Mouse (Mus musculus) layer of hippocampus, adult 8-10 months (tissue): ENCODE results near the gene Tapbp. TPM values are rescaled to one million over a fixed set of nuclear protein-coding genes. Genes with fewer than 3 reads are reported as not detected.
"Not testable (repeated sequence)": the region's sequence is repeated elsewhere in the genome, so short reads cannot be mapped to it uniquely, and the experiment has no call there.

Experiments
- DNase-seq, 2 experiments: peaks; one replicate each; pipeline ENCODE4 v3.0.0; 2022; ENCODE audit warnings: low spot score in 2 of 2
- total RNA-seq, 4 experiments: library from RNA; stranded (reverse); gene quantifications; 2 replicates each; pipeline ENCODE4 v1.2.4; 2022

Tapbp gene
- total RNA-seq = 10 to 100 TPM; 39.9 to 87.4 (median 58.2) TPM

GRCm38 (mm10) chr17:33915671-33916250, at the start of gene Tapbp, which contains the start of gene Zbtb22:
Gene Tapbp, plus strand, starts transcription at chr17:33915899.
Gene Zbtb22, plus strand, starts transcription at chr17:33915904.
- peak; percentile 97 for DNase-seq

- not testable (repeated sequence) for DNase-seq
Observed at GRCm38 (mm10) chr17:33873537-33873936, 42.2 kb upstream of the Tapbp start, which contains the start of gene Gm7029. Gene Gm7029, plus strand, starts transcription at chr17:33873837.

GRCm38 (mm10) chr17:33874411-33874810, 41.3 kb upstream of the Tapbp start:
- no peak for DNase-seq

- DNase-seq = not testable (repeated sequence)
Observed at GRCm38 (mm10) chr17:33875797-33876196, 39.9 kb upstream of the Tapbp start.

- not testable (repeated sequence) for DNase-seq
Observed at GRCm38 (mm10) chr17:33884320-33884719, 31.4 kb upstream of the Tapbp start.

GRCm38 (mm10) chr17:33887802-33888201, 27.9 kb upstream of the Tapbp start:
- not testable (repeated sequence) for DNase-seq

GRCm38 (mm10) chr17:33888230-33888629, 27.5 kb upstream of the Tapbp start:
- not testable (repeated sequence) for DNase-seq

GRCm38 (mm10) chr17:33889941-33890532, 25.7 kb upstream of the Tapbp start:
- DNase-seq = not testable (repeated sequence)

GRCm38 (mm10) chr17:33890533-33891059, 25.1 kb upstream of the Tapbp start, which contains the start of gene Kifc1:
Gene Kifc1, minus strand, starts transcription at chr17:33890661.
- DNase-seq = peak; percentile 100

GRCm38 (mm10) chr17:33891357-33891756, 24.3 kb upstream of the Tapbp start:
- no peak for DNase-seq

- DNase-seq = not testable (repeated sequence)
Observed at GRCm38 (mm10) chr17:33891892-33892291, 23.8 kb upstream of the Tapbp start.

GRCm38 (mm10) chr17:33892429-33892828, 23.3 kb upstream of the Tapbp start:
- no peak for DNase-seq

- not testable (repeated sequence) for DNase-seq
Observed at GRCm38 (mm10) chr17:33893011-33893410, 22.7 kb upstream of the Tapbp start.

GRCm38 (mm10) chr17:33897114-33897794, 18.4 kb upstream of the Tapbp start:
- no peak for DNase-seq

- DNase-seq = not testable (repeated sequence)
Observed at GRCm38 (mm10) chr17:33898193-33898592, 17.5 kb upstream of the Tapbp start.

- DNase-seq = no peak
Observed at GRCm38 (mm10) chr17:33899642-33900041, 16.1 kb upstream of the Tapbp start.

GRCm38 (mm10) chr17:33900281-33900988, 15.3 kb upstream of the Tapbp start:
- no peak for DNase-seq

- no peak for DNase-seq
Observed at GRCm38 (mm10) chr17:33900989-33901314, 14.7 kb upstream of the Tapbp start.

GRCm38 (mm10) chr17:33901653-33902052, 14.0 kb upstream of the Tapbp start:
- no peak for DNase-seq

GRCm38 (mm10) chr17:33902079-33902478, 13.6 kb upstream of the Tapbp start:
- no peak for DNase-seq

- DNase-seq = no peak
Observed at GRCm38 (mm10) chr17:33902491-33902890, 13.2 kb upstream of the Tapbp start.
